Mouse (Mus musculus) liver, postnatal 0 days (tissue): ENCODE measurements around the gene Pmp22.

Experiments
- CTCF ChIP-seq: sonication (generic); IDR thresholded peaks from 2 replicates; pipeline ENCODE4 v1.5.1; 2016; ENCODE audit warnings: antibody characterized with exemption, low read depth
- EP300 ChIP-seq: IDR thresholded peaks from 2 replicates; pipeline ENCODE4 v1.6.1; 2016; ENCODE audit warnings: antibody characterized with exemption, low read depth, mild to moderate bottlenecking

DNA sequence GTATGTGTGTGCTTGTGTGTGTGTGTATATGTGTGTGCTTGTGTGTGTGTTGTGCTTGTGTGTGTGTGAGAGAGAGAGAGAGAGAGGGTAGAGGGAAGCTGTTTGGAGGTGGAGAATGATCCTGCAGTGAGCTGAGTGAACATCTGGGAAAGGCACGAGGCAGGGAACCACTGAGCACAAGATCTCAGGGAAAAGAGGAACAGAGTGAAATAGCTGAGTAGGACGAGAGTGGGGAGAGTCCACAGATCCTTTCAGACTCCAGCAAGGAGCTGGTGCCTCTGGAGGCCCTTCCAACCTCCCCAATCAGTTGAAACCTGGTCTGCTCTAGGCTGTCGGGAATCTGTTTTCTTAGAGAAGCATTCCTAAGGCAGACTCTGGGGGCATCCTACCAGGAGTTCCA is 10.0 kb downstream of the Pmp22 start:
- TF ChIP-seq CTCF (no peak), EP300 (no peak)
